32 mouse cellular contexts compared by ENCODE assay signal in genomic region chr3:99331086-99331485, GRCm38 (mm10).
"Had no signal": no experiment of that assay in that cellular context is flagged by ENCODE, and none has a peak within 500 bp of the region (broad histone marks: within the 10 kb centered on the region; RNA-seq: fewer than 3 reads in every experiment).

No protein-coding gene starts in this region.

- H3K9ac ChIP-seq: limb, embryonic 12.5 days; limb, embryonic 13.5 days; limb, embryonic 15.5 days; liver, embryonic 12.5 days; liver, embryonic 13.5 days; liver, embryonic 14.5 days; liver, embryonic 15.5 days; liver, postnatal 0 days; lung, embryonic 14.5 days; lung, embryonic 15.5 days; midbrain, embryonic 12.5 days; midbrain, embryonic 13.5 days; midbrain, embryonic 15.5 days; neural tube, embryonic 12.5 days had no signal

- H3K27ac ChIP-seq: limb, embryonic 10.5 days; limb, embryonic 12.5 days; limb, embryonic 13.5 days; limb, embryonic 15.5 days; liver, embryonic 12.5 days; liver, embryonic 13.5 days; liver, embryonic 14.5 days; liver, embryonic 15.5 days; lung, embryonic 15.5 days; macrophage; midbrain, embryonic 10.5 days; midbrain, embryonic 12.5 days; midbrain, embryonic 13.5 days; midbrain, embryonic 15.5 days; neural tube, embryonic 12.5 days had no signal

- H3K4me1 ChIP-seq: limb, embryonic 10.5 days; limb, embryonic 12.5 days; limb, embryonic 15.5 days; liver, embryonic 12.5 days; liver, embryonic 13.5 days; liver, embryonic 15.5 days; lung, embryonic 15.5 days; megakaryocyte, embryonic 14.5 days; midbrain, embryonic 10.5 days; midbrain, embryonic 12.5 days; midbrain, embryonic 13.5 days; midbrain, embryonic 15.5 days; neural tube, embryonic 12.5 days had no signal

- H3K27me3 ChIP-seq: limb, embryonic 12.5 days; limb, embryonic 13.5 days; limb, embryonic 15.5 days; liver, embryonic 12.5 days; liver, embryonic 13.5 days; liver, embryonic 15.5 days; lung, embryonic 15.5 days; megakaryocyte, embryonic 14.5 days; midbrain, embryonic 12.5 days; midbrain, embryonic 13.5 days; midbrain, embryonic 15.5 days; neural tube, embryonic 12.5 days had no signal

- H3K36me3 ChIP-seq: liver, embryonic 12.5 days; liver, embryonic 13.5 days; liver, embryonic 15.5 days; lung, embryonic 15.5 days; midbrain, embryonic 10.5 days; midbrain, embryonic 12.5 days; midbrain, embryonic 13.5 days; midbrain, embryonic 15.5 days; neural tube, embryonic 12.5 days had no signal

- ATAC-seq: liver, embryonic 12.5 days; liver, postnatal 0 days; lung, postnatal 0 days; midbrain, embryonic 13.5 days; midbrain, embryonic 15.5 days; midbrain, embryonic 16.5 days had no signal

- H3K9me3 ChIP-seq: limb, embryonic 10.5 days; limb, embryonic 12.5 days; limb, embryonic 13.5 days; limb, embryonic 15.5 days; liver, embryonic 12.5 days; liver, embryonic 13.5 days; liver, embryonic 15.5 days; lung, embryonic 15.5 days; midbrain, embryonic 10.5 days; midbrain, embryonic 12.5 days; midbrain, embryonic 13.5 days; midbrain, embryonic 15.5 days; neural tube, embryonic 12.5 days had no signal

- DNase-seq: left cerebral cortex, postnatal 4 days; liver; liver, embryonic 13.5 days; liver, postnatal 0 days; lung, adult 18-20 months; lung, adult 2 months; lung, embryonic 14.5 days; lung, postnatal 10 days; lung, postnatal 14 days; lung, postnatal 36 days; lung, postnatal 4 days; midbrain, embryonic 14.5 days had no signal

- H3K4me3 ChIP-seq: limb, embryonic 10.5 days; limb, embryonic 12.5 days; limb, embryonic 13.5 days; limb, embryonic 15.5 days; liver, embryonic 12.5 days; liver, embryonic 13.5 days; liver, embryonic 15.5 days; lung, embryonic 15.5 days; megakaryocyte, embryonic 14.5 days; midbrain, embryonic 10.5 days; midbrain, embryonic 12.5 days; midbrain, embryonic 13.5 days; midbrain, embryonic 15.5 days; myocyte; neural tube, embryonic 12.5 days had no signal

- H3K4me2 ChIP-seq: limb, embryonic 12.5 days; limb, embryonic 13.5 days; limb, embryonic 15.5 days; liver, embryonic 11.5 days; liver, embryonic 12.5 days; liver, embryonic 13.5 days; liver, embryonic 15.5 days; lung, embryonic 14.5 days; lung, embryonic 15.5 days; midbrain, embryonic 11.5 days; midbrain, embryonic 12.5 days; midbrain, embryonic 13.5 days; midbrain, embryonic 15.5 days; neural tube, embryonic 12.5 days had no signal
